In genomic region chrX:52558526-52558925, GRCm38 (mm10) we compare ENCODE assay signal across 27 mouse cellular contexts. TPM values are rescaled to one million over a fixed set of nuclear protein-coding genes. Genes with fewer than 3 reads are reported as not detected.
A peak's percentile ranks its signal among the peaks of the same experiment; 100 is the strongest.
DNase-seq lines count a peak whose midpoint lies in the region; ATAC-seq and TF ChIP-seq lines count a peak whose summit lies in the region.
"Had no signal": no experiment of that assay in that cellular context is flagged by ENCODE, and none has a peak within 500 bp of the region (broad histone marks: within the 10 kb centered on the region; RNA-seq: fewer than 3 reads in every experiment).

No protein-coding gene starts in this region.

- WGBS in forebrain, embryonic 14.5 days: 48% methylated on average over 5 of the region's 5 CpGs
- whole genome bisulfite sequencing in forebrain, embryonic 15.5 days: 26% methylated on average over 5 of the region's 5 CpGs

- peak; percentile 48 for DNase-seq in forebrain, embryonic 14.5 days (ENCODE audit: low spot score)
- DNase-seq in left cerebral cortex, postnatal 4 days: peak; percentile 3
- no peak for DNase-seq in left cerebral cortex, postnatal 25 days (ENCODE audit: low spot score in 2 of 2)
- DNase-seq in retina, postnatal 1 day: peak; percentile 55
- no peak for DNase-seq in retina, embryonic 14.5 days (ENCODE audit: low spot score)
- peak; percentile 68 for DNase-seq in brain, embryonic 14.5 days (ENCODE audit: low read depth)
- no peak for DNase-seq in gastrocnemius, postnatal 14 days
- DNase-seq: adrenal gland, adult 8-10 months; adrenal gland, postnatal 14 days; adrenal gland, postnatal 36 days; cerebellum, adult 11-12 months; cerebellum, adult 2 months; cerebellum, adult 9-10 months; cerebellum, postnatal 14 days; cerebellum, postnatal 36 days; embryo, embryonic 11 days had no signal

- no peak overlapping the region for H3K4me3 ChIP-seq in forebrain, embryonic 14.5 days (ENCODE audit: low read depth, low read length)
- H3K4me3 ChIP-seq in forebrain, embryonic 15.5 days: no peak overlapping the region
- H3K4me3 ChIP-seq: embryonic facial prominence, embryonic 13.5 days; embryonic facial prominence, embryonic 15.5 days; erythroblast, embryonic 14.5 days; forebrain, embryonic 10.5 days; forebrain, embryonic 12.5 days had no signal

- no peak overlapping the region for H3K27ac ChIP-seq in forebrain, embryonic 14.5 days (ENCODE audit: low read depth, low read length)
- no peak overlapping the region for H3K27ac ChIP-seq in forebrain, embryonic 15.5 days (replicated peaks)
- H3K27ac ChIP-seq: embryonic facial prominence, embryonic 13.5 days; embryonic facial prominence, embryonic 15.5 days; forebrain, embryonic 10.5 days; forebrain, embryonic 12.5 days had no signal

- no peaks in the 10 kb centered on the region for H3K27me3 ChIP-seq in forebrain, embryonic 14.5 days (replicated peaks; ENCODE audit: control insufficient read depth, insufficient read depth, low read length)
- H3K27me3 ChIP-seq in forebrain, embryonic 15.5 days: no peaks in the 10 kb centered on the region
- H3K27me3 ChIP-seq: embryonic facial prominence, embryonic 13.5 days; embryonic facial prominence, embryonic 15.5 days had no signal

- no peak overlapping the region for H3K9ac ChIP-seq in forebrain, embryonic 14.5 days (ENCODE audit: low read length)
- no peak overlapping the region for H3K9ac ChIP-seq in forebrain, embryonic 15.5 days (replicated peaks)
- H3K9ac ChIP-seq: embryonic facial prominence, embryonic 13.5 days; embryonic facial prominence, embryonic 15.5 days; forebrain, embryonic 12.5 days had no signal

- no peaks in the 10 kb centered on the region for H3K4me1 ChIP-seq in forebrain, embryonic 14.5 days (ENCODE audit: control insufficient read depth, insufficient read depth, low read length)
- no peaks in the 10 kb centered on the region for H3K4me1 ChIP-seq in forebrain, embryonic 15.5 days
- H3K4me1 ChIP-seq: embryonic facial prominence, embryonic 13.5 days; embryonic facial prominence, embryonic 15.5 days; forebrain, embryonic 12.5 days had no signal

- no peak for TF ChIP-seq POLR2A in brain, embryonic 14.5 days (IDR thresholded peaks at IDR 0.05; ENCODE audit: borderline replicate concordance, extremely low read depth, insufficient read depth, insufficient read length, poor library complexity, severe bottlenecking)

- no peak overlapping the region for H3K4me2 ChIP-seq in forebrain, embryonic 14.5 days (ENCODE audit: low read length)
- H3K4me2 ChIP-seq in forebrain, embryonic 15.5 days (replicated peaks): no peak overlapping the region
- H3K4me2 ChIP-seq: embryonic facial prominence, embryonic 13.5 days; embryonic facial prominence, embryonic 15.5 days; forebrain, embryonic 12.5 days had no signal

- no peaks in the 10 kb centered on the region for H3K36me3 ChIP-seq in forebrain, embryonic 14.5 days (ENCODE audit: control insufficient read depth, insufficient read depth, low read length)
- no peaks in the 10 kb centered on the region for H3K36me3 ChIP-seq in forebrain, embryonic 15.5 days
- H3K36me3 ChIP-seq: embryonic facial prominence, embryonic 13.5 days; embryonic facial prominence, embryonic 15.5 days; forebrain, embryonic 10.5 days; forebrain, embryonic 12.5 days had no signal

- ATAC-seq in forebrain, embryonic 14.5 days: no peak
- ATAC-seq in forebrain, embryonic 15.5 days (replicated peaks): no peak
- ATAC-seq: activated CD4-positive, CD25-positive, alpha-beta regulatory T cell, adult 4 months; forebrain, embryonic 16.5 days; Patski had no signal

- TF ChIP-seq CTCF in brain, embryonic 14.5 days (IDR thresholded peaks at IDR 0.05; ENCODE audit: borderline replicate concordance, extremely low read depth, insufficient read depth, insufficient read length): no peak

- intact Hi-C loops in left cerebral cortex, postnatal 4 days (cut with DNase I): no loop called here
- intact Hi-C loops in left cerebral cortex, postnatal 25 days (cut with DNase I): no loop called here
- intact Hi-C loops in gastrocnemius, postnatal 14 days (cut with DNase I; ENCODE audit: low total_unique reads): no loop called here

- no peaks in the 10 kb centered on the region for H3K9me3 ChIP-seq in forebrain, embryonic 14.5 days (replicated peaks; ENCODE audit: control insufficient read depth, low read length)
- no peaks in the 10 kb centered on the region for H3K9me3 ChIP-seq in forebrain, embryonic 15.5 days
- H3K9me3 ChIP-seq: embryonic facial prominence, embryonic 13.5 days; embryonic facial prominence, embryonic 15.5 days; forebrain, embryonic 10.5 days; forebrain, embryonic 12.5 days had no signal

RNA-seq across cellular contexts. Expression of gene Gpc3, which starts 55.2 kb away (rescaled TPM):
- polyA plus RNA-seq in forebrain, embryonic 14.5 days (2014; fragmentation: Nextera tagmentation; extraction: Ambion mirVana): 51.2 and 64.7 TPM in 2 replicates
- 32.7 and 33.6 TPM in 2 replicates for polyA plus RNA-seq in forebrain, embryonic 15.5 days (2015; fragmentation: Nextera tagmentation; extraction: Ambion mirVana)
- 10 to 100 TPM; 22.4 to 23.5 TPM for total RNA-seq in left cerebral cortex, postnatal 4 days (2021)
- 1 to 10 TPM; 6.0 to 6.9 TPM for total RNA-seq in left cerebral cortex, postnatal 25 days (2021)
- 39.1 and 71.1 TPM in 2 replicates for polyA plus RNA-seq in brain, embryonic 14.5 days (2012; rRNA removed)
- 10 to 100 TPM; 35.7 to 50.9 TPM for total RNA-seq in gastrocnemius, postnatal 14 days (2021)
- total RNA-seq: MEL had no signal
- polyA plus RNA-seq: activated CD4-positive, CD25-positive, alpha-beta regulatory T cell, adult 4 months; C2C12 had no signal

Comparison
In these comparisons a context has a peak if more than half of its experiments do, and no peak if none do; other contexts are left out.
1. DNase-seq: peak in forebrain, embryonic 14.5 days (single experiment), left cerebral cortex, postnatal 4 days (single experiment), retina, postnatal 1 day (single experiment) and brain, embryonic 14.5 days (single experiment); none in left cerebral cortex, postnatal 25 days (0 of 2), retina, embryonic 14.5 days (single experiment) and gastrocnemius, postnatal 14 days (single experiment).